Mouse (Mus musculus): ENCODE measurements around the gene Gm10181.
"Not testable (repeated sequence)": the region's sequence is repeated elsewhere in the genome, so short reads cannot be mapped to it uniquely, and the experiment has no call there.

- not testable (repeated sequence) for TF ChIP-seq CTCF (IDR thresholded peaks at IDR 0.05); POLR2A (IDR thresholded peaks at IDR 0.05; ENCODE audit: insufficient read depth, low read depth, low read length)
Observed at GRCm38 (mm10) chr9:25123590-25123989, 34.4 kb downstream of the Gm10181 start.
